Mouse (Mus musculus) ES-Bruce4 (cell line): Measurements from ENCODE around the gene Echdc2.

Experiments used
- CTCF ChIP-seq: IDR thresholded peaks from one replicate; pipeline ENCODE4 v1.8.1; 2011; ENCODE audit warnings: low read depth, low read length
- POLR2A ChIP-seq: IDR thresholded peaks from one replicate; pipeline ENCODE4 v1.8.1; 2011; ENCODE audit warnings: low read length; ENCODE audit not compliant: insufficient read depth

- no peak for TF ChIP-seq CTCF
- TF ChIP-seq POLR2A, result no peak
Measured at GRCm38 (mm10) chr4:108136938-108137337, 28.3 kb upstream of the Echdc2 start.
